Mouse (Mus musculus): ENCODE results near the gene Mt4. TPM values are rescaled to one million over a fixed set of nuclear protein-coding genes. Genes with fewer than 3 reads are reported as not detected.
"Not testable (repeated sequence)": the region's sequence is repeated elsewhere in the genome, so short reads cannot be mapped to it uniquely, and the experiment has no call there.

The Mt4 gene
- polyA plus RNA-seq, 1 experiment from 2014 or later: 1.3 TPM

GRCm38 (mm10) chr8:94122711-94123468 is 14.1 kb upstream of the Mt4 start:
- 35% methylated on average over 8 of the region's 8 CpGs for WGBS
- ATAC-seq (replicated peaks; ENCODE audit: low FRiP score, low TSS enrichment, low read depth): no peak

GRCm38 (mm10) chr8:94127711-94128110 is 9.3 kb upstream of the Mt4 start:
- ATAC-seq (replicated peaks; ENCODE audit: low FRiP score, low TSS enrichment, low read depth): no peak
- Histone ChIP-seq H3K27ac (ENCODE audit: low read depth) (no peak overlapping the region), H3K4me1 (replicated peaks; ENCODE audit: control insufficient read depth, insufficient read depth, low read length) (no peaks in the 10 kb centered on the region), H3K9ac (ENCODE audit: low read length) (no peak overlapping the region), H3K4me3 (ENCODE audit: low read depth, low read length) (no peak overlapping the region), H3K4me2 (ENCODE audit: low read length) (no peak overlapping the region), H3K27me3 (replicated peaks; ENCODE audit: control insufficient read depth, insufficient read depth, low read length) (no peaks in the 10 kb centered on the region), H3K36me3 (ENCODE audit: control insufficient read depth, insufficient read depth, low read length) (no peaks in the 10 kb centered on the region), H3K9me3 (ENCODE audit: control insufficient read depth, low read length) (no peaks in the 10 kb centered on the region)
- 76% methylated on average over 6 of the region's 6 CpGs for WGBS
- DNase-seq (ENCODE audit: low spot score): no peak

More at GRCm38 (mm10) chr8:94122711-94123468, 14.1 kb upstream of the Mt4 start:
- no peak overlapping the region for H3K4me2 ChIP-seq (ENCODE audit: low read length)
- no peak for DNase-seq (ENCODE audit: low spot score)
- no peak overlapping the region for H3K9ac ChIP-seq (ENCODE audit: low read length)
- H3K36me3 ChIP-seq (ENCODE audit: control insufficient read depth, insufficient read depth, low read length): no peaks in the 10 kb centered on the region
- H3K27ac ChIP-seq (ENCODE audit: low read depth): no peak overlapping the region
- no peaks in the 10 kb centered on the region for H3K27me3 ChIP-seq (replicated peaks; ENCODE audit: control insufficient read depth, insufficient read depth, low read length)
- H3K4me3 ChIP-seq (ENCODE audit: low read depth, low read length): no peak overlapping the region
- H3K4me1 ChIP-seq (replicated peaks; ENCODE audit: control insufficient read depth, insufficient read depth, low read length): no peaks in the 10 kb centered on the region
- H3K9me3 ChIP-seq (ENCODE audit: control insufficient read depth, low read length): no peaks in the 10 kb centered on the region

GRCm38 (mm10) chr8:94129133-94129789 is 7.7 kb upstream of the Mt4 start:
- DNase-seq (ENCODE audit: low spot score): no peak
- H3K4me2 ChIP-seq (ENCODE audit: low read length): no peak overlapping the region

GRCm38 (mm10) chr8:94130126-94130525 is 6.9 kb upstream of the Mt4 start:
- H3K27ac ChIP-seq (ENCODE audit: low read depth): no peak overlapping the region
- 95% methylated on average over 4 of the region's 4 CpGs for WGBS
- no peaks in the 10 kb centered on the region for H3K4me1 ChIP-seq (replicated peaks; ENCODE audit: control insufficient read depth, insufficient read depth, low read length)
- H3K4me3 ChIP-seq (ENCODE audit: low read depth, low read length): no peak overlapping the region
- H3K9me3 ChIP-seq (ENCODE audit: control insufficient read depth, low read length): no peaks in the 10 kb centered on the region
- H3K27me3 ChIP-seq (replicated peaks; ENCODE audit: control insufficient read depth, insufficient read depth, low read length): no peaks in the 10 kb centered on the region
- no peaks in the 10 kb centered on the region for H3K36me3 ChIP-seq (ENCODE audit: control insufficient read depth, insufficient read depth, low read length)
- no peak overlapping the region for H3K9ac ChIP-seq (ENCODE audit: low read length)
- no peak for DNase-seq (ENCODE audit: low spot score)
- H3K4me2 ChIP-seq (ENCODE audit: low read length): no peak overlapping the region
- no peak for ATAC-seq (replicated peaks; ENCODE audit: low FRiP score, low TSS enrichment, low read depth)

More at GRCm38 (mm10) chr8:94129133-94129789, 7.7 kb upstream of the Mt4 start:
- H3K4me1 ChIP-seq (replicated peaks; ENCODE audit: control insufficient read depth, insufficient read depth, low read length): no peaks in the 10 kb centered on the region
- H3K9me3 ChIP-seq (ENCODE audit: control insufficient read depth, low read length): no peaks in the 10 kb centered on the region
- 87% methylated on average over 6 of the region's 6 CpGs for WGBS
- no peaks in the 10 kb centered on the region for H3K36me3 ChIP-seq (ENCODE audit: control insufficient read depth, insufficient read depth, low read length)
- no peaks in the 10 kb centered on the region for H3K27me3 ChIP-seq (replicated peaks; ENCODE audit: control insufficient read depth, insufficient read depth, low read length)
- H3K4me3 ChIP-seq (ENCODE audit: low read depth, low read length): no peak overlapping the region
- no peak overlapping the region for H3K9ac ChIP-seq (ENCODE audit: low read length)
- no peak for ATAC-seq (replicated peaks; ENCODE audit: low FRiP score, low TSS enrichment, low read depth)
- no peak overlapping the region for H3K27ac ChIP-seq (ENCODE audit: low read depth)

- WGBS: 39% methylated on average over 5 of the region's 5 CpGs
- Histone ChIP-seq H3K9ac (ENCODE audit: low read length) (no peak overlapping the region), H3K4me3 (ENCODE audit: low read depth, low read length) (no peak overlapping the region), H3K9me3 (ENCODE audit: control insufficient read depth, low read length) (no peaks in the 10 kb centered on the region), H3K4me1 (replicated peaks; ENCODE audit: control insufficient read depth, insufficient read depth, low read length) (no peaks in the 10 kb centered on the region), H3K4me2 (ENCODE audit: low read length) (no peak overlapping the region), H3K27ac (ENCODE audit: low read depth) (no peak overlapping the region), H3K36me3 (ENCODE audit: control insufficient read depth, insufficient read depth, low read length) (no peaks in the 10 kb centered on the region), H3K27me3 (replicated peaks; ENCODE audit: control insufficient read depth, insufficient read depth, low read length) (no peaks in the 10 kb centered on the region)
- DNase-seq (ENCODE audit: low spot score) (no peak), ATAC-seq (replicated peaks; ENCODE audit: low FRiP score, low TSS enrichment, low read depth) (no peak)
Measured at GRCm38 (mm10) chr8:94132096-94132495, 4.9 kb upstream of the Mt4 start.

- not testable (repeated sequence) for H3K36me3 ChIP-seq (ENCODE audit: control insufficient read depth, insufficient read depth, low read length); ATAC-seq (replicated peaks; ENCODE audit: low FRiP score, low TSS enrichment, low read depth); DNase-seq (ENCODE audit: low spot score); H3K27me3 ChIP-seq (replicated peaks; ENCODE audit: control insufficient read depth, insufficient read depth, low read length); H3K4me1 ChIP-seq (replicated peaks; ENCODE audit: control insufficient read depth, insufficient read depth, low read length); H3K9ac ChIP-seq (ENCODE audit: low read length); H3K27ac ChIP-seq (ENCODE audit: low read depth); H3K9me3 ChIP-seq (ENCODE audit: control insufficient read depth, low read length); H3K4me2 ChIP-seq (ENCODE audit: low read length); H3K4me3 ChIP-seq (ENCODE audit: low read depth, low read length)
- 51% methylated on average over 3 of the region's 3 CpGs for WGBS
Measured at GRCm38 (mm10) chr8:94134601-94135000, 2.4 kb upstream of the Mt4 start.

- Histone ChIP-seq H3K27ac (ENCODE audit: low read depth) (no peak overlapping the region), H3K9ac (ENCODE audit: low read length) (no peak overlapping the region), H3K4me3 (ENCODE audit: low read depth, low read length) (no peak overlapping the region), H3K36me3 (ENCODE audit: control insufficient read depth, insufficient read depth, low read length) (no peaks in the 10 kb centered on the region), H3K4me1 (replicated peaks; ENCODE audit: control insufficient read depth, insufficient read depth, low read length) (no peaks in the 10 kb centered on the region), H3K27me3 (replicated peaks; ENCODE audit: control insufficient read depth, insufficient read depth, low read length) (no peaks in the 10 kb centered on the region), H3K9me3 (ENCODE audit: control insufficient read depth, low read length) (no peaks in the 10 kb centered on the region), H3K4me2 (ENCODE audit: low read length) (no peak overlapping the region)
- WGBS: 92% methylated on average over 6 of the region's 6 CpGs
- DNase-seq (ENCODE audit: low spot score) (no peak), ATAC-seq (replicated peaks; ENCODE audit: low FRiP score, low TSS enrichment, low read depth) (no peak)
Measured at GRCm38 (mm10) chr8:94135556-94135955, 1.4 kb upstream of the Mt4 start.

- WGBS: 74% methylated on average over 7 of the region's 7 CpGs
- Histone ChIP-seq H3K27me3 (replicated peaks; ENCODE audit: control insufficient read depth, insufficient read depth, low read length) (no peaks in the 10 kb centered on the region), H3K4me3 (ENCODE audit: low read depth, low read length) (no peak overlapping the region), H3K27ac (ENCODE audit: low read depth) (no peak overlapping the region), H3K4me2 (ENCODE audit: low read length) (no peak overlapping the region), H3K36me3 (ENCODE audit: control insufficient read depth, insufficient read depth, low read length) (no peaks in the 10 kb centered on the region), H3K4me1 (replicated peaks; ENCODE audit: control insufficient read depth, insufficient read depth, low read length) (no peaks in the 10 kb centered on the region), H3K9me3 (ENCODE audit: control insufficient read depth, low read length) (no peaks in the 10 kb centered on the region), H3K9ac (ENCODE audit: low read length) (no peak overlapping the region)
- DNase-seq (ENCODE audit: low spot score) (no peak), ATAC-seq (replicated peaks; ENCODE audit: low FRiP score, low TSS enrichment, low read depth) (no peak)
Measured at GRCm38 (mm10) chr8:94136192-94136591, 805 bp upstream of the Mt4 start.

Measured in intestine, embryonic 14.5 days (tissue).